Mouse (Mus musculus) limb, embryonic 14.5 days (tissue): ENCODE results near the gene Tcp11l1. TPM values are rescaled to one million over a fixed set of nuclear protein-coding genes. Genes with fewer than 3 reads are reported as not detected.

Source experiments
- ATAC-seq: fragments of 200-750 bp; cut with Nextera tagmentation; 2 replicates; pipeline ENCODE4 v1.8.0; 2017; ENCODE audit warnings: low read depth, moderate number of reproducible peaks, moderate TSS enrichment; ENCODE audit not compliant: low FRiP score
- DNase-seq: peaks from one replicate; pipeline ENCODE4 v3.0.0-alpha.2; 2015; ENCODE audit warnings: low spot score
- H3K27ac ChIP-seq: fragments of 300-500 bp; sonication (generic); replicated peaks from 2 replicates; pipeline ENCODE4 v1.5.1; 2014; ENCODE audit warnings: low read depth, mild to moderate bottlenecking, low read length, moderate library complexity, mixed read lengths
- H3K27me3 ChIP-seq: fragments of 300-500 bp; sonication (generic); 2 replicates; pipeline ENCODE4 v1.6.1; 2014; ENCODE audit warnings: low read length, mixed read lengths; ENCODE audit not compliant: control insufficient read depth, insufficient read depth
- H3K36me3 ChIP-seq: fragments of 300-500 bp; sonication (generic); 2 replicates; pipeline ENCODE4 v1.6.1; 2014; ENCODE audit warnings: mild to moderate bottlenecking, low read length, moderate library complexity, mixed read lengths; ENCODE audit not compliant: control insufficient read depth, insufficient read depth
- H3K4me1 ChIP-seq: fragments of 300-500 bp; sonication (generic); 2 replicates; pipeline ENCODE4 v1.6.1; 2014; ENCODE audit warnings: antibody characterized with exemption, low read length, mixed read lengths; ENCODE audit not compliant: control insufficient read depth, insufficient read depth
- H3K4me2 ChIP-seq: fragments of 300-500 bp; sonication (generic); replicated peaks from 2 replicates; pipeline ENCODE4 v1.6.1; 2014; ENCODE audit warnings: low read depth, mild to moderate bottlenecking, low read length, moderate library complexity; ENCODE audit not compliant: severe bottlenecking
- H3K4me3 ChIP-seq: fragments of 300-500 bp; sonication (generic); replicated peaks from 2 replicates; pipeline ENCODE4 v1.5.1; 2014; ENCODE audit warnings: low read length
- H3K9ac ChIP-seq: fragments of 300-500 bp; sonication (generic); 2 replicates; pipeline ENCODE4 v1.6.1; 2014; ENCODE audit warnings: mild to moderate bottlenecking, low read depth, low read length, moderate library complexity; ENCODE audit not compliant: severe bottlenecking
- H3K9me3 ChIP-seq: fragments of 300-500 bp; sonication (generic); 2 replicates; pipeline ENCODE4 v1.6.1; 2016; ENCODE audit warnings: low read length; ENCODE audit not compliant: control insufficient read depth
- POLR2A ChIP-seq: fragments of 200-500 bp; IDR thresholded peaks from 2 replicates; pipeline ENCODE4 v1.8.0; 2012; ENCODE audit warnings: inconsistent platforms, mild to moderate bottlenecking, moderate library complexity, borderline replicate concordance; ENCODE audit not compliant: insufficient read depth, insufficient read length; ENCODE audit errors: extremely low read depth
- WGBS: fragments of 180-500 bp; shearing (Covaris S2); extraction: QIAGEN DNeasy Blood & Tissue Kit; methylation state at CpG from one replicate; pipeline ENCODE4 v1.1.7; 2014; 5-methylcytosine and 5-hydroxymethylcytosine counted together
- polyA plus RNA-seq, 2 experiments: library from polyadenylated mRNA; depleted of rRNA in 1 of 2; stranded (reverse) in 1 of 2; unstranded in 1 of 2; fragments of >200 nt; fragmentation: Nextera tagmentation in 1 of 2; extraction: Ambion mirVana in 1 of 2; gene quantifications; 2 replicates each; pipeline versions ENCODE4 v1.2.1 to v1.2.3; 2012 to 2014

The Tcp11l1 gene
- polyA plus RNA-seq, 2 experiments = 22.5 to 47.6 TPM

GRCm38 (mm10) chr2:104743160-104743559 lies 31.2 kb upstream of the Tcp11l1 start:
- H3K36me3 ChIP-seq = no peaks in the 10 kb centered on the region
- TF ChIP-seq POLR2A = no peak
- 12% methylated on average over 7 of the region's 7 CpGs for WGBS

GRCm38 (mm10) chr2:104742741-104743064 lies 30.7 kb upstream of the Tcp11l1 start, which contains the start of gene Depdc7:
TSS of gene Depdc7 (minus strand) at chr2:104742878.
- WGBS = 2% methylated on average over 17 of the region's 31 CpGs
- H3K27ac ChIP-seq = no peak within 1 kb of the TSS
- H3K27me3 ChIP-seq = peaks cover 7% of the 10 kb centered on the region
- peak within 1 kb of the TSS; percentile 71 for H3K4me3 ChIP-seq
- ATAC-seq (peak; percentile 90), DNase-seq (peak; percentile 77)
- H3K9ac ChIP-seq = peak within 1 kb of the TSS; percentile 74
- H3K36me3 ChIP-seq = no peaks in the 10 kb centered on the region
- no peak for TF ChIP-seq POLR2A
- peaks cover 5% of the 10 kb centered on the region for H3K4me1 ChIP-seq
- peak within 1 kb of the TSS; percentile 92 for H3K4me2 ChIP-seq
- H3K9me3 ChIP-seq = no peaks in the 10 kb centered on the region

More at GRCm38 (mm10) chr2:104743160-104743559, 31.2 kb upstream of the Tcp11l1 start:
- DNase-seq (no peak), ATAC-seq (no peak)
- Histone ChIP-seq H3K9me3 (no peaks in the 10 kb centered on the region), H3K4me2 (peak overlapping the region; percentile 92), H3K4me3 (peak overlapping the region; percentile 71), H3K27me3 (peaks cover 7% of the 10 kb centered on the region), H3K27ac (no peak overlapping the region), H3K9ac (0 out of 2 replicates have a peak overlapping the region, but pooled peaks have one; percentile 74), H3K4me1 (peaks cover 5% of the 10 kb centered on the region)

GRCm38 (mm10) chr2:104741896-104742740 lies 30.1 kb upstream of the Tcp11l1 start:
- H3K27ac ChIP-seq = no peak overlapping the region
- peaks cover 5% of the 10 kb centered on the region for H3K4me1 ChIP-seq
- H3K4me3 ChIP-seq = peak overlapping the region; percentile 71
- H3K9ac ChIP-seq = peak overlapping the region; percentile 74
- WGBS = 6% methylated on average over 37 of the region's 46 CpGs
- ATAC-seq (no peak; the same call in 1 of the 2 replicates), DNase-seq (no peak)
- H3K27me3 ChIP-seq = peaks cover 7% of the 10 kb centered on the region
- peak overlapping the region; percentile 92 for H3K4me2 ChIP-seq
- TF ChIP-seq POLR2A = 0 out of 2 replicates have a peak, but pooled peaks have one; percentile 10
- H3K36me3 ChIP-seq = no peaks in the 10 kb centered on the region
- no peaks in the 10 kb centered on the region for H3K9me3 ChIP-seq

- Histone ChIP-seq H3K4me3 (no peak overlapping the region), H3K4me2 (no peak overlapping the region), H3K9me3 (no peaks in the 10 kb centered on the region), H3K4me1 (peaks cover 5% of the 10 kb centered on the region), H3K36me3 (no peaks in the 10 kb centered on the region), H3K27me3 (peaks cover 7% of the 10 kb centered on the region), H3K27ac (no peak overlapping the region), H3K9ac (no peak overlapping the region)
- WGBS = 23% methylated on average over 7 of the region's 7 CpGs
- no peak for DNase-seq
- no peak for ATAC-seq
- TF ChIP-seq POLR2A = no peak
These were observed 29.2 kb upstream of the Tcp11l1 start for GRCm38 (mm10) chr2:104741015-104741758.

GRCm38 (mm10) chr2:104740248-104740949 lies 28.4 kb upstream of the Tcp11l1 start:
- Histone ChIP-seq H3K27me3 (peaks cover 7% of the 10 kb centered on the region), H3K4me2 (no peak overlapping the region), H3K4me1 (peaks cover 5% of the 10 kb centered on the region), H3K36me3 (no peaks in the 10 kb centered on the region), H3K4me3 (no peak overlapping the region), H3K9me3 (no peaks in the 10 kb centered on the region), H3K27ac (no peak overlapping the region), H3K9ac (no peak overlapping the region)
- DNase-seq = no peak
- no peak for ATAC-seq
- TF ChIP-seq POLR2A = no peak
- WGBS = 50% methylated on average over 7 of the region's 7 CpGs
